Mouse (Mus musculus): ENCODE measurements at regions not wholly inside any gene's neighbourhood (a gene's known extent, or its start where the extent isn't known, plus 50 kb on each side); places are given as distances from the start of the nearest gene placed in this dataset.

DNA sequence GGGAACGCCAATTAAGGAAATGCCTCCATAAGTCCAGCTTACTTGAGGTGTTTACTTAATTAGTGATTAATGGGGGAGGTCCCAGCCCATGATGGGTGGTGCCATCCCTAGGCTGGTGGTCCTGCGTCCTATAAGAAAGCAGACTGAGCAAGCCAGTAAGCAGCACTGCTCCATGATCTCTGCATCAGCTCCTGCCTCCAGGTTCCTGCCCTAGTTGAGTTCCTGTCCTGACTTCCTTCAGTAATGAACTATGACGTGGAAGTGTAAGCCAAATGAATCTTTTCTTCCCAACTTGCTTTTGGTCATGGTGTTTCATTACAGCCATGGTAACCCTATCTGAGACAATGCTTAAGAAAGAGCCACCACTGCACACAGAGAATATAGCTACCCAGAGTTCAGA, 231.2 kb upstream of the 4930535I16Rik start:
- TF ChIP-seq CTCF (IDR thresholded peaks at IDR 0.05; ENCODE audit: control insufficient read depth, insufficient read depth, insufficient replicate concordance, low read depth, low read length) (no peak), POLR2A (IDR thresholded peaks at IDR 0.05; ENCODE audit: control insufficient read depth, low read depth, low read length) (no peak)

All from testis, adult 2 months (tissue).